Mouse (Mus musculus): ENCODE measurements at regions not wholly inside any gene's neighbourhood (a gene's known extent, or its start where the extent isn't known, plus 50 kb on each side); places are given as distances from the start of the nearest gene placed in this dataset.

DNA sequence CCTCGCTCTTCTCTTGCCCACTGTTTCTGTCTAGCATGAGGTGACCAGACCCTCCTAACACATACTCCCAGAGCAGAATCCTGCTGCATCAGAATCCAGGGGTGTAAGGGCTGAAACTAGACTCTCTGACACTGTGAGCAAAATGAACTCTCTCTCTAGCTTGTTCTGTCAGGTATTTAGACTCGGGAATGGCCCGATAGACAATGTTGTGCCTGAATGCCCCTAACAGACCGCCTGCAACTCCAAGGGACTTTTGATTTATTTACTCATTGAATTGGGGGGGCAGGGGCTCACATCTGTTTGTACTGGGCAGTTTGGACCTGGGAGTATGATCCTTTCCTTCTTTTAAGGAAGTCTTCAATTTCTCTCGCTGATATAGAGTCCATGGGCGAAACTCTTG lies 469.3 kb upstream of the Trpc7 start:
- no peak for DNase-seq

DNA sequence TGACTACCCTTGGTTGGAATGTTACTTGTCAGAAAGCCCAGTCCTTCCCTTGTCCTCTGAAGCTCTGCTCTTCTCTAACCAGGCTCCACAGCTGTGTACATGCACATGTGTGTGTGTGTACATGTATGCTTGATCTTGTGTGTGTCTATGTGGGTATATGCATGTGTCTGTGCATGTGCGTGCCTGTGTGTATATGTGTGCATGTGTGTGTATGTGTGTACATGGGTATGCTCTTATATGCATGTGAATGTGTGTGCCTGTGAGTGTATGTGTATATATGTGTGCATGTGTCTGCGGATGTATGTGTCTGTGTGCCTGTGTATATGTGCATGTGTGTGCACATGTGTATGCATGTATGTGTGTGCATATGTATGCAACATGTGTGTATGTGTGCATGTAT lies 468.6 kb upstream of the Trpc7 start:
- no peak for DNase-seq

DNA sequence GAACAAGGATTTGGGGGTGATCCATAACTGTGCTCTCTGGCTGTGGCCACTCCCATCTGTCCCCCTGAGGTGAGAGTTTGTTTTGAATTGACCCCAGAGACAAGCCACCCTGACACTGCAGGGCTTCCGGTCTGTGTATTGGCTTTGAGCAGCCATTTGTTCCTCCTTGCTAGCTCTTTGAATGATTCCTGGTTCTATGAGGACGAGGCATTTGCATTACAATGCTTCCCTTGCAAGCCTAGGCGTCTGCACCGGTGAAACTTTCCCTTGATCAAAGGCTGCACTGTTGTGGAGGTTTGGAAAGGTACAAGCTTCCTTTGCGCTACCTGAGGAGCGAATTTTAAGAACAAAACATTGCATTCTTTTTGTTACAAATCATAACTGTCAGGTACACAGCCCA lies 466.8 kb upstream of the Trpc7 start:
- DNase-seq: no peak

DNA sequence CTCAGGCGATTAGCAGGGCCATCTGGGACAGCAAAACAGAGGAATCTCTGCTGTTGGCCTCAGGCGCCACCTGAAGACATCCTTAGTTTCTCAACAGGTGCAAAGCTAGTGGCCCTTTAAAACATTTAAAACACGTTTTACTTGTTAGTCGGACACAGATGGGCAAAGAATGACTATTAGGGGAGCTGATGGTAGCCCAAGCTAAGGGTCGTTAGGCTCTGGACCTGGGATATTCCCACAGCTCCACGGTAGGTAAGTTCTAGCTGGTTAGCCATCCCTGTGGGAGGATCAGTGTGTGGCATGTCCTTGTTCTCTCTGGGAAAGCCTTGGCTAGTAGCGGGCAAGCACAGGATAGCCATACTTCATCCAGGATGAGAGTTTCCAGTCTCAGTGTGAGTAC lies 465.5 kb upstream of the Trpc7 start:
- no peak for DNase-seq

DNA sequence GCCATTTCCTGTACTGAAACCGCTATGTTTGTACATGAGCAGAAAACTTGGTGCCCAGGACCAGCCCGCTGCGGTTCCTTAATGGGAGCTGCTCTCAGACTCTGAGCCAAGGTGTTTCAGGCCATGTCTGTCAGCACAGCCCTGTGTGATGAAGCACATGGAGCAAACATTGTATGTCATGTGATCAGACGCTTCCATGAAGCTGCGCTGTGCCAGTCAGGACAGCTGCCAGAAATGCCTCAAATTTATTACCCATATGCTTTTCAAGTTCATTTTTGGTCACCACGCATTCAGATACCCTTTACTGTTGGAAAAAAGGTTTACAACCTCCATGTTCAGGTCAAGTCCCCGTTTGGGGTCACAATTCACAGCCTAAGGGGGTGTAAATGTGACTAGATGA lies 458.8 kb upstream of the Trpc7 start:
- no peak for DNase-seq

DNA sequence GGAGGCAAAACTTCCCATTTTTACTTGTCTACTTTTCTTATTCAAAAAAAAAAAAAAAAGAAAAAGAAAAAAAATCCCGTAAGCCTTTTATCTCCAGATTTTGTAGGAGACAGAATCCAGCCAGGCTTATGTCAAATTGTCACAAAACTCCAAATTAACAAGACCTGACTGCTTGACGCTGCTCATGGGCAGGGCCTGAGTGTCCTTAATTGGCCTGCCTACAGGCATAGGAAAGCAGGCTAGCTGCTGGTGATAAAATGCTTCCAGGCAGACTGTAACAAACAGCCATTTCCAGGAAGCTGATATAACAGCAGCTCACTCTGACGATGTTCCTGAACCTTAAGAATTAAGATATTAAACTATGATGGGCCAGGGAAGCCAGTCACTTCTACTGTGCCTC lies 458.2 kb upstream of the Trpc7 start:
- DNase-seq: no peak

DNA sequence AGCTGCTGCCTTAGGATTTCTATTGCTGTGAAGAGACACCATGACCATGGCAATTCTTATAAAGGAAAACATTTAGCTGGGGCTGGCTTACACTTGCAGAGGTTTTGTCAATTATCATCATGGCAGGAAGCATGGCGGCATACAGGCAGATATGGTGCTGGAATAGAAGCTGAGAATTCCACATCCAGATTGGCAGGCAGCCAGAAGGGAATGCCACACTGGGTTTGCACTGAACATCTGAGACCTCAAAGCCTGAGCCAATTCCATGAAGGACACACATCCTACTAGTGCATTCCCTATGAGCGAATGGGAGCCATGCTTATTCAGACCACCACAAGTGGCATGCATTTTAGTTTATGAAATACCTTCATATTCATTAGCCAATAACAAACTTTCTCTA lies 455.0 kb upstream of the Trpc7 start:
- no peak for DNase-seq

DNA sequence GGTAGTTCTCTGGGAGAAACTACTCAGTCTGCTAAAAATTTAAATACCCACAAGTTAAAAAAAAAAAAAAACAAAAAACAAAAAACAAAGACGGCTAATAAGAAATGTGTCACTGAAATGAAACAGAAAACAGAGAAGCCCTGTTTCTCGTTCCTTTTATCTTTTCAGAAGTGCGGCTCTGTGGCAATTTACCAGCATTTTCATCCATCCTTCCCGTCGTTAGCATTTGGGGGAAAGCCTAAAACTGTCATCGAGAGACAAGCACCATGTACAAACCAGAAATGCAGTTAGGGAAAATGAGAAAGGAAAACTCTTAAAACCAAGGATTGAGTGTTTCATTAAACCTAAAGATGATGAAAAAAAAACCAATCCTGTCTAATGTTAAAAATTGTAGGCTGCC lies 442.9 kb upstream of the Trpc7 start:
- no peak for DNase-seq

DNA sequence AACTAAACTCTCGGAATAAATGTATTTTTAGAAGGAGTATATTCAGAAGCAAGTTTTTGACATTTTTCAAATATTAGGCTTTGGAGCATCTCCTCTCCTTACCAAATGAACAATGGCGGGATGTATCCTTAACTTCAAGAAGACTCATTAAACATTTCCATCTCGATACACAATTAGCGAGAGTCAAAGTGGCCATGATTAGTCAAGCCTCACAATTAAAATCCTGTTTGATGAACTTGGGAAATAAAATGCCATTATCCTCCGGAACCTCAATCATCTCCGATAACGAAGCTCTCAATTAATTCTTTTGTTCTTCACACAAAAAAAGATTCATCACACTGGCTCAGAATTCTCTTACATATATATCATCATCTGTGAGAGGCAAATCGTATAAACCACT lies 440.8 kb upstream of the Trpc7 start:
- no peak for DNase-seq

DNA sequence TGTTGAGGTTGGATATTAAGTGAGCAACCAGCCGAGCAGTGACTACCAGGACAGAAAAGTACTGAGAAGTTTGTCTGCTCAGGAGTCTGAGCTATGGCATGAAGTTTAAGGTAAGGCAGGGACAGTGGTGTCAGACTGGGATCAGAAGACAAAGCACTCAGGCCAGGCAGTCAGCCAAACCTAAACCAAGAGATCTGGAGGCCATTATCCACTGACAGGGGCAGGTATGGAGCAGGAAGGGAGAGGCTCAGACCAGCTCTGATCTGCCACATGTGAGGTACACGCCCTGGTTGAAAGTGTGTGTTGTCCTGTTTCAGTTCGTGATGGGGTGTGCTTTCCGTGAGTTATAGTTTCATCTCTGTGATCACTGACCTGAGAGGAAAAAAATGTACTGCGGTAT lies 437.2 kb upstream of the Trpc7 start:
- peak in 1 of 2 experiments; percentile 36 for DNase-seq

DNA sequence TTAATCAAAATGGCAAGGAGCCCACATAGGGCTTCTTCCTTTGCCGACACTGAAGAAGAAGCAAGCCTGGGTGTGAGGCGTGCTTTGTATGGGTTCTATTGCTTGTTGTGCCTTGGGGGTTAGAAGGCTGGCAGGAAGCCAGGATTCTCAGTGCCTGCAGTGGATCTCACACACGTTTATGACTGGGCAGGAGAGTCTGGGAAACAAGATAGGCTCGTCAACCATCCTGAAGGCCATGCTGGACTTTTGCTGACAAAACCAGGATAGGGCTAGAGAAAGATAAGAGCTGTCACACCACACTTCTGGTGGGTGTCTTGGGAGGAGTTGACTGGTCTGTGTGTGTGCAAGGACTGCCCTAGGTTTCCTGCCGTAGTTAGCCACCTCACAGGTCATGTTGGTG lies 436.1 kb upstream of the Trpc7 start:
- DNase-seq: no peak

DNA sequence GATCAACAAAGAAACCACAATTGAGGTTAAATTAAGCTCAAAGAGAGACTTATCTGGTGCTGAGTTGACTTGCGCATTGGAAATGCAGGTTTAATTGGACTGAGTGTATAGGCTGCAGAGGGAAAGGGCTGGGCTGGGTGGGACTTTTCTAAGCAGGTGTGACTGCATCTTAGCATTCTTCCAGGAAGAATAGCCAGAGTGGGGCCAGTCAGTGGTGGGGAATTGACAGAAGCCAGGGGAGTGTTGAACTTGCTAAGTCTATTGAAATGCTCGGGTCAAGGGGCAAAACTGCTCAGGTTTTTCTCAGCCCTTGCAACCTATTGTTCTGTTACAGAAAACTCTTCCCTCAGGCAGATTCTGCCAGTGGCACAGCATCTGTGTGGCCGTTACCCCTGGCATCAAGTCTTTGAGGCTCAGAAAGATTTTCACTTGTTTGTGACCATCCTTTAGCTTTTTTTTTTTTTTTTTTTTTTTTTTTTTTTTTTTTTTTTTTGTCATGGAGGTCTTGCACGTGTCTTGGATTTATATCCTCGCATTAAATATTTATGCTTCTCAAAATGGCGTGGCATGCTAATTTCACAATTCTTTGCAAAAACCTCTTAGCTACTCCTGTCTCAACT lies 429.6 kb upstream of the Trpc7 start:
- no peak for DNase-seq

DNA sequence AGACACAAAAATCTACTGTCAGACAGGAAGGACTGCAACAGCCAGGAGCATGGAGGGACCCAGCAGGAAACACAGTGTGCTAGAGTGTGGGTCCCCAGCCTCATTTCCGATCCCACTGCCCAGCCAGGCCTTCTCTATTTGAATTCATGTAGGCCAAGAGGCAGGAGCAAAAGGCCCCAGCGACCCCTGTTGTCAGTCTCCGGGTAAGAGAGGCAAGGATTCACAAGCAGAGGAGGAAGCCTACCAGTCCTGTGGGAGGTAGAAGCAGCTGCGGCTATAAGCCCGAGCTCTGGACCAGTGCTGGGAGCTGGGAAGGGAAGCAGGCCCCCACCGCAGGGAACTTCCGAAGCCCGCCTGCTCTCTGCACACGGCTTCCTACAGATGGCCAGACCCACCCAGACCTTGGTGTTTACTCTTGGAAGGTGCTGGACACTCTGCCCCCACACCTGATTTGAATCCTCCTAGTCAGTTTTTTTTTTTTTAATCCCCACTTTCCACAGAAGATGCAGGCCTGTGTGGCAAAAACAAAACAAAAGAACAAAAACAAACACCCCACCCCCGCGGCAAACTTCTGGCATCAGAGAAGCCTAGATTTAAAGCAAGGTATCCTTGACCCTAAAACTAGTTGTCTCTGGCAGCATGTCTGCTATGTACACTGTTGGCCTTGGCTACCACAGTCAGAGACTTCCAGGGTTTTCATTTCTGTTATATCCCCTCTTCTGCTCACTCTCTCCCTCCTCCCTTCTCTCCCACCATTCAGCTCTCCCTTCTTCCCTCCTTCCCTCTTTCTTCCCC lies 420.6 kb upstream of the Trpc7 start:
- no peak for DNase-seq

DNA sequence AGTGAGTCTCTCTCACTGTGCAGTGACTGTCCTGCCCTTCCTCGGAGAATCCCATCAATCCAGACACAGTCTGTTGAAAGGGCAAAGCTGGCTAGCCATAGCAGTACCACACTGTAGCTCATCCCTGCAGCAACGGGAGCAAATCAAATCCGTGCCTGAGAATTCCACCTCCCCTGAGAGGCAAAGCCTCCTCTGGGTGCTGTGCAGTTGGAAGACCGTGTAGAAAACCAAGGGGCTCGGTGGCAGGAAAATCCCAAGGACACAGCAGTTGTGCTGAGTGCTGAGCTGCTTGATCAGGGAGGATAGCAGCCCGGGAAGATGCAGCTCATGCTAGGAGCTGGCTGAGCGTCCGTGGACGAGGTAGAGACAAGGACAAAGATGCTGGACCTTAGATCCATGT lies 418.7 kb upstream of the Trpc7 start:
- no peak for DNase-seq

DNA sequence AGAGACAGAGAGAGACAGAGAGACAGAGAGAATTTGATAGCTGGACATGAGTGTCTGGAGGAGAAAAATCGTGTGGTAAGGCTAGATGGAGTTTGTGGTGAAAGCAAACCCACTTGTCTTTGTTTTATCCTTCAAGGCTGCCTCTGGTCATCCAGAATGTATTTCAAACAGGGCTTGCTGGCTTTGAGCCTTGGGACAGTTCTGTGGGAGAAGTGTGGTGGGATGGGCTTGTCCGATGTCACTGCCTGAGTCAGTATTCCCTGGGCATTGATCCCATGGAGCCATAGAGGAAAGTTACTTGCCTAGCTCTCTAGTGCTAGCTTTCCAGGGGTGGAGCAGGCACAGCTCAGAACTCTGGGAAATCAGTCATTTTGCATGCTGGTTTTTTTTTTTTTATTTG lies 417.9 kb upstream of the Trpc7 start:
- no peak for DNase-seq

DNA sequence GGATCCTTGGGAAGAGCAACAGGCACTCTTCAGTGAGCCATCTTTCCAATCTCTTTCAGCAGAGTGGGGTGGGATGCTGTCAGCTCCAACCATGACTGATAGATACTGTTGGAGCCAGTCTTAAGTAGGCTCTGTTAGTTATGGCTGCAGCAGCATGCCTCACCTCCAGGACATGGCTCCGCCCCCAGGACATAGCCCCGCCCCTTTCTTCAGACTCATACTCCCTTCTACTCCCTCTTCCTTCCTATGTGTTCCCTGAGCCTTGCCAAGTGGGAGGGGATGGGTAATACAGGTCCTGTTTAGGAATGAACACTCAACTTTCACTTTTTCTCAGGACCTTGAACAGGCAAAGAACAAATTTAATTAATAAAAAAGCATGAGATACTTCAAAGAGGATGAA lies 415.4 kb upstream of the Trpc7 start:
- DNase-seq: no peak

DNA sequence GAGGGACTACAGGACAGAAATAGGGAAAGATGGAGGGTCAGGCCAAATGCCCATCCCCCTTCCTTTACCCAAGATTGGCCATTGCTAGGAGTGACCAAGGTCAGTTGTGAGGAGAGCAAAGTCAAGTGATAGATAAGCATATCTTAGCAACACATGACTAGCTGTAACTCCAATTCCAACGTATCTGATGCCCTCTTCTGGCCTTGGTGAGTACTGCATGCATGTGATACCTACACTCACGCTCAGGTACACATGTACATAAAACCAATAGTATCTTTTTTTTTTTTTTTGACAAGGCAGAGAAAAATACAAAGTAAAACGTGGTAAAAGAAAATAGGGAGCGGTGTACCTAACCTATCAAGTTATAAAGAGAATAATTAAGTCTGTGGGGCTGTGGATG lies 413.8 kb upstream of the Trpc7 start:
- no peak for DNase-seq

DNA sequence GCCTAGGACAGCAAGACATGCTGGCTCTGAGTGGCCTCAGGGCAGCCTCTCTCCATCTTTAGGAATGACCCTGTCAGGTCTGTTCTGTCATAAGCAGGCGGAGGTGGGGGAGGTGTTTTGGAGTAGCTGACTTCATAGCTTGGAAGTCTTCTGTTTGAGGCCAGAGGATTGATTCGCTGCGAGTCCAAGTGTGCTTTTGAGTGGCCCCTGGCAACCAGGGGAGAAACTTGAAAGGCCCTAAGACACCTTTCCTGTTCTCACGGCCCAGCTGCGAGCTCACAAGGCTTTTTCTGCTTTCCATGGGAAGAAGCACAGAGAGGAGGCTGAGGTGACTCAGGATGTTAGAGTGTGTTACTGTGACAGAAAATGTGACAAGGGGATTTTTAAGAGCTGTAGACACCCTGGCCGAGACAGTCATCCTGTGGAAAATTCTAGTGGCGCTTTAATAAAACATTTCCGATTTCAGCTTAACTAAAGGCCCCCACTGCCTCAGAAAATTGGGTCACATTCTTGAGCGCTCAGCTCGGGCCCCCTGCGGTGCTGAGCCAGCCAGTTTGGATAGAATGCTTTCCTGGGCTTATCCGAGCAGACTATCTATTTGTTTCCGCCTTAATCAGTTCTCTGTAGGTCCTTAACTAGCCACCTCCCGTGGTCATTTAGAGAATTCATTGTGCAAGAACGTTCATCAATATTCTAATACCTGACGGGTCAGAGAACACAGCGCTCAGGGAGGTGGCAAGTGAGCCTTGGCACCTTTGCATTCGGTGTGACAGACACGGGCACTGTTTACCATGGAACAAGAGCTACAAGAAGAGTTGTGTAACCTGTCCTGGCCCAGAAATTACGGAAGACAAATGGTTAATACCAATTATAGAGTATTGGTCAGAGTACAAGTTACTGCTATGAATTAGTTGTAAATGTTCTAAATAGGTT lies 412.4 kb upstream of the Trpc7 start:
- DNase-seq: no peak

DNA sequence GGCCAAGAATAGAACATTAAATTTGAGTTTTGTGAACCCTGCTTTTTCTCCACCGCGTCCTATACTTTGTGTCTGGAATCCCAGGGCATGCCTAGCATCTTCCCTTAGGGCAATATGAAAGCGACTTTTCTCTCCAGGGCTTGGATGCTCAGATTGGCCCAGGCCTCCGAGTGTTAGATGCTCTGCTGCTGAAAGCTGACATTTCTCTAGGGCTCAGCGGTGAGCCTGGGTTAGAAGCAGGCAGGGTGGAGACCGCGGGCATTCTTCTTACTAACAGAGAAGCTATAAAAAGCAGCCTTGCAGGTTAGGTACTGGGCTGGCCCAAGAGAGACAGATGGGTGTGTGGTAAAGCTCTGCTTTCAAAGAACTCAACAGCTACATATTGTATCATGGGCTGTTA lies 409.8 kb upstream of the Trpc7 start:
- DNase-seq: no peak

DNA sequence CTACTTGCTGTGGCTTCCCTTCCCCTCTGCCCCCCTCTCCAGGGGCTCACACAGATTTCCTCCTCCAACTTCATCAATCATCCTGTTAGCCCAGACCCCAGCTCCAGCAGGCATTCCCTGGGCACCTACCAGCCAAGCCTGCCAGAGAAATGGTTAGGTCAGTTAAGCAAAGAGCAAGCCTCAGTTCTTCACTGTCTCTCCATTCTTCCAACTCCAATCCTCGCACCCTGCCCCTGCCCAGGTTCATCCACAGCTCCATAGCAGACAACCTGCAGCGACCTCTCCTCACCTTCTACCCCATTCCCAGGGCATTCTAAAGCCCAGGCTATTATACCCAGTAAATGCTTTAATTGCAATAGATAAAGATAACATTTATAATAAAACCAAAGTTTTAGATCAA lies 408.0 kb upstream of the Trpc7 start:
- no peak for DNase-seq

DNA sequence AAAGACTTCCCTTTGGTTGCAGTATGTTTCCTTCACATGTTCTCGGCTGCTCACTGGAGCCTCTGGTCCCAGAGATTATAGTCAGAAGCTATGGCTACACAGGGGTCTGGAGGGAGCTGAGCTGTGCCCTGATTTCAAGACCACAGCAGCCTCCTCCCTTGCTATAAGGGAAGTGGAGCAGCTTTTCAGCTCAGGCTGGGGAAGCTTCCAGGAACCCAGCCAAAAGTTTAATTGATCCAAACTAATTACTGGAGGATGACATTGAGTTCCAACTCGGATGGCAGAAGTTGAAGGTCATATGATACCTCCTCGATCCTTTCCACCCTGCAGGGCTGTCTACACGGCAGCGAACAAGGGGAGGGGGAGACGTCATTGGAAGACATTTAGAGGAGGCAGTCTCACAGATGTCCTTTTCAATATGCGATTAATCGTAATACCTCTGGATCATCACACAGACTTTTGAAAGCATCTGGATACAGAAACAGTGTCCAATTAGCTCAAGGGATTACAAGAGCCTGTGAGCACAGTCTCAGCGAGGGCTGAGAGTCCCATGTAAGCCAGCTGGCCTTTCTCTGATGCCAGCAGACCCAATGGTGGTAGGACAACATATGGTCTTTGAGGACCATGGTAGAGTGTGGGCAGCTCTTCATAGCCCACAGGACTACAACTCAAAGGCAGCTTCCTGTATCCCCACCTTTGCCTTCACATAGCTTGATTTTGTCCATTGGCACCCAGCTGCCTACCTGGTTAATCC lies 396.1 kb upstream of the Trpc7 start:
- DNase-seq: no peak

DNA sequence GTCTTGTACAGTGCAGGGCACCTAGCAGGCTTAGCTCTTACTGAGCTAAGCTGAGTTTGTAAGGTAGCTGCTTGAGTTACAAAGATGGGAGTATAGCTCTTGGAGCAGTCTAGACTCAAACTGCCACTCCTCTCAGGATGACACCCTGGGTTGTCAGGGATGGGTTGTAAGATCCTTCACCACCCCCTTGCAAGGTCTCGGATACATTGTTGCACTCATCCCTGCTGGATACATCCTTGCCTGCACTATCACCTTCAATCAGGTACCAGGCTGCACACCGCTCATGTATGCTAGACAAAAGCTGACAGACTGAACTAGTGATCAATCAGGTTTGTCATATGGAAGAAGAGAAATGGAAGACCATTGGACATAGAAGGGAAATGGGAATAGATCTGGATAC lies 390.4 kb upstream of the Trpc7 start:
- DNase-seq: no peak

DNA sequence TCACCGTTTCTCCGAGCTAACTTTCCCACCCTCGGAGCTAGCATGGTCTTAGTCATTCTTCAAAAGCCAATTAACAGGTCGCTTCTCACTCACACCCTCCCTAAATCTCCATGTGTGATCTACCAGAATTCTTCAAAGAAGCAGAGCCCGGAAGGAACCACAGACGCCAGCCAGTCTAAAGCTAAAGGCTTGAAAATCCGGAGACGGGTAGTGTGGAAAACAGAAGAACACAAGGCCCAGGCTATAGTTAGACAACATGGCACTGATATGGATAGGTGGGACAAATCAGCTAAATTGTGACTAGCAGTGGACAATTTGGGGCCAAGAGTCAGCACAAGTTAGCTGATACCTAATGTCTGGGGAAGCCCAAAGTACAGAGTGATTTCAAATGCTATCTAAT lies 387.0 kb upstream of the Trpc7 start:
- no peak for DNase-seq
